Mouse (Mus musculus) midbrain, embryonic 12.5 days (tissue): Measurements from ENCODE around the gene Trim7. TPM values are rescaled to one million over a fixed set of nuclear protein-coding genes. Genes with fewer than 3 reads are reported as not detected.

Experiments used
- ATAC-seq: fragments of 200-750 bp; cut with Nextera tagmentation; 2 replicates; pipeline ENCODE4 v1.8.0; 2017; ENCODE audit warnings: low read depth, moderate TSS enrichment, moderate library complexity; ENCODE audit not compliant: low FRiP score
- H3K27ac ChIP-seq: fragments of 300-500 bp; sonication (generic); replicated peaks from 2 replicates; pipeline ENCODE4 v1.5.1; 2016; ENCODE audit warnings: mild to moderate bottlenecking
- H3K27me3 ChIP-seq: fragments of 300-500 bp; sonication (generic); 2 replicates; pipeline ENCODE4 v1.6.1; 2016; ENCODE audit warnings: mild to moderate bottlenecking
- H3K36me3 ChIP-seq: fragments of 300-500 bp; sonication (generic); 2 replicates; pipeline ENCODE4 v1.6.1; 2016
- H3K4me1 ChIP-seq: fragments of 300-500 bp; sonication (generic); 2 replicates; pipeline ENCODE4 v1.6.1; 2016
- H3K4me2 ChIP-seq: fragments of 300-500 bp; sonication (generic); replicated peaks from 2 replicates; pipeline ENCODE4 v1.6.1; 2016; ENCODE audit warnings: mild to moderate bottlenecking, moderate library complexity
- H3K4me3 ChIP-seq: fragments of 300-500 bp; sonication (generic); 2 replicates; pipeline ENCODE4 v1.5.1; 2016; ENCODE audit warnings: mild to moderate bottlenecking
- H3K9ac ChIP-seq: fragments of 300-500 bp; sonication (generic); replicated peaks from 2 replicates; pipeline ENCODE4 v1.6.1; 2016; ENCODE audit warnings: mild to moderate bottlenecking, moderate library complexity
- H3K9me3 ChIP-seq: fragments of 300-500 bp; sonication (generic); 2 replicates; pipeline ENCODE4 v1.6.1; 2016; ENCODE audit warnings: mild to moderate bottlenecking
- WGBS: fragments of 180-500 bp; shearing (Covaris S2); methylation state at CpG from one replicate; pipeline ENCODE4 v1.1.7; 2016; 5-methylcytosine and 5-hydroxymethylcytosine counted together
- polyA plus RNA-seq: library from polyadenylated mRNA; unstranded; fragments of >200 nt; fragmentation: Nextera tagmentation; extraction: Ambion mirVana; gene quantifications from 2 replicates; pipeline ENCODE4 v1.2.1, GENCODE M21; 2016

Trim7 gene
- polyA plus RNA-seq, 1 experiment from 2014 or later: 1.4 TPM

GRCm38 (mm10) chr11:48833078-48833730 lies 7.3 kb downstream of the Trim7 start:
- Histone ChIP-seq H3K9ac (no peak overlapping the region), H3K36me3 (no peaks in the 10 kb centered on the region), H3K4me3 (peak overlapping the region; percentile 55), H3K4me2 (peak overlapping the region; percentile 58), H3K9me3 (no peaks in the 10 kb centered on the region), H3K4me1 (peaks cover 5% of the 10 kb centered on the region; the same call in 1 of the 2 replicates), H3K27ac (no peak overlapping the region), H3K27me3 (peaks cover 36% of the 10 kb centered on the region)
- 43% methylated on average over 8 of the region's 9 CpGs for WGBS
- no peak for ATAC-seq

DNA sequence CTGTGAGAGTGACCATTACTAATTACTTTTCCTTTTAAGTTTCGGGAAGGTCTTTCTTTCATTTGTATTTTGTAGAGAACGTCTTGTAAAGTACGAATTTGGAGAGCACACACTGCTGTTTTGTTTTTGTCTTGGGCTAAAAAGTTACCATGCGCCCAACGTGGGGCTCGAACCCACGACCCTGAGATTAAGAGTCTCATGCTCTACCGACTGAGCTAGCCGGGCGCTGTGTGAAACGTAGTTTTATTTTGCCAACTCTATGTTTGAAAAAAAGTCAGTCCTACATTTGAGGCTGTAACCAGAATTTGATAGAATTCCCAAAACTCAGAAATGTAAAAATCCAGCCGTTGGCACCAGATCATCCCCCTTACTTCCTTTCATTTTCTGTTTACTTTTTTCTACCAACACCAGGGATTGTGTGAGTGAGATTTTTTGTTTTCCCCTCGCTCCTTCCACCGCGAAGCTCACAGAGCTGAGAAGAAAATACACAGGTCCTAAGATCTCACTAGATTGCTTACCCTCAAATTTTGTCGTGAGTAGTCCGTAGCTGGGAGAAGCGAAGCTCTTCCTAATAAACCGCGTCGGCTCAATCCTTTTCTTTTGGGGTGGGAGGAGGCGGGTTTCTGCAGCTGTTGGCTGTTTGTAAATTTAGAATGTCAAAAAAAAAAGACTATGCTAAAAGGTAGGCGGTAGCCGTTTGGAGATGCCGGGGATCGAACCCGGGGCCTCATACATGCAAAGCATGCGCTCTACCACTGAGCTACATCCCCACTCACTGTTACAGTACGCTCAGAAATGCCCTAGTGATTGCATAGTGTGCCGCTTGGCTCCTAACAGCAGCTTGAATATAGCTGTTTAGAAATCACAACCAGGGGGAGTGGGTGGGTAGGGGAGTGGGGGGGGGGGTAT lies 8.0 kb downstream of the Trim7 start:
- peaks cover 11% of the 10 kb centered on the region; the same call in 1 of the 2 replicates for H3K4me1 ChIP-seq
- peak; percentile 77 for ATAC-seq
- H3K4me3 ChIP-seq: peak overlapping the region; percentile 55
- WGBS: under 1% methylated on average over 30 of the region's 30 CpGs
- peaks cover 40% of the 10 kb centered on the region for H3K27me3 ChIP-seq
- H3K9ac ChIP-seq: peak overlapping the region; percentile 47; the same call in 1 of the 2 replicates
- H3K9me3 ChIP-seq: no peaks in the 10 kb centered on the region
- H3K27ac ChIP-seq: peak overlapping the region; percentile 56; the same call in 1 of the 2 replicates
- peak overlapping the region; percentile 58 for H3K4me2 ChIP-seq
- H3K36me3 ChIP-seq: no peaks in the 10 kb centered on the region

- no peak overlapping the region for H3K4me3 ChIP-seq
- H3K27me3 ChIP-seq: peaks cover 46% of the 10 kb centered on the region
- no peaks in the 10 kb centered on the region for H3K9me3 ChIP-seq
- H3K36me3 ChIP-seq: no peaks in the 10 kb centered on the region
- H3K4me2 ChIP-seq: no peak overlapping the region
- 71% methylated on average over 6 of the region's 6 CpGs for WGBS
- no peak overlapping the region for H3K27ac ChIP-seq
- ATAC-seq: no peak
- H3K9ac ChIP-seq: no peak overlapping the region
- H3K4me1 ChIP-seq: peaks cover 11% of the 10 kb centered on the region; the same call in 1 of the 2 replicates
These were observed 10.0 kb downstream of the Trim7 start for GRCm38 (mm10) chr11:48835923-48836322.

DNA sequence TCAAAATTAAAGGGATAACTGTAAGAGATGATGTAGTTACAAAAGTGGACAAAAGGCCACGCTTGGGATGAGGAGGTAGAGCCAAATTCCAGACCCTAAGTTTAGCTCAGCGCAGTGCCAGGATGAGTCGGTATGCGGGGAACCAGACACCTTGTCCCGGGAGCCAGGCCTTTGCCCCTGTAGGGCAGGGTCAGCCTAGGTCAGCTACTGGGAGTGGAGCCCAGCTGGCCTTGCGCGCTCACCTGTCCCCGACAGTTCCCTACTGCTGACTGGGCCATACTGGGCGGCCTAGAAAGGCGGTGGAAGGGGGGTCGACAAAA lies 11.0 kb downstream of the Trim7 start:
- peak; percentile 11 for ATAC-seq
- Histone ChIP-seq H3K4me3 (peak overlapping the region; percentile 81), H3K27ac (no peak overlapping the region), H3K9me3 (no peaks in the 10 kb centered on the region), H3K4me2 (peak overlapping the region; percentile 74), H3K36me3 (no peaks in the 10 kb centered on the region), H3K9ac (peak overlapping the region; percentile 69), H3K27me3 (peaks cover 46% of the 10 kb centered on the region), H3K4me1 (peaks cover 11% of the 10 kb centered on the region; the same call in 1 of the 2 replicates)
- 10% methylated on average over 11 of the region's 11 CpGs for WGBS

DNA sequence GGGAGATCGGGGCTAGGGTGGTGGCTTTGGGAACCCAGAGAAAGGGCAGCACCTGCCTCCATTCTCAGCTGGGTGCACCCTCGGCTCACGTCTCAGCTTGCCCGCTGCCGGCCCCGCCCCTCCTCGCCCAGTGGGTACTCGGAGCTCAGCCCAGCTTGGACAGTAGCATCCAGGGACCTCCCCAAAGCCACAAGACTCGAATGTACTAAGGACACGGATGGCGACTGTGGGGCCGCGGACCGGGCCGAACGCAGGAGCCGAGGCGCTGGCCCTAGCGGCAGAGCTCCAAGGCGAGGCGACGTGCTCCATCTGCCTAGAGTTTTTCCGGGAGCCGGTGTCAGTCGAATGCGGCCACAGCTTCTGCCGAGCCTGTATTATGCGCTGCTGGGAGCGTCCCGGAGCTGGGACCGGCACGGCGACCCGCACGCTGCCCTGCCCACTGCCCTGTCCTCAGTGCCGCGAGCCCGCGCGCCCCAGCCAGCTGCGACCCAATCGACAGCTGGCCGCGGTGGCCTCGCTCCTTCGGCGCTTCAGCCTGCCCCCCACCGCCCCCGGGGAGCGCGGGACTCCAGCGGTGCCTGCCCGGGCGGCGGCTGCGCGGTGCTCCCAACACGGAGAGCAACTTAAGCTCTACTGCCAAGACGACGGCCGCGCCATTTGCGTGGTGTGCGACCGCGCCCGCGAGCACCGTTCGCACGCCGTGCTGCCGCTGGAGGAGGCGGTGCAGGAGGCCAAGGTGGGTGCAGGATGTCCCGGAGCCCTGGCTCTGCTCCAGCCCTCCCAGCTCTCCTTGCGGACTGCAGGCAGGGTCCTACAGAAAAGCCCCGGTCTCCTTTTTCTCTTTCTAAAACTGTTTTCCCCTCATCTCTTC lies 11.6 kb downstream of the Trim7 start:
- Histone ChIP-seq H3K9me3 (no peaks in the 10 kb centered on the region), H3K36me3 (no peaks in the 10 kb centered on the region), H3K4me3 (peak overlapping the region; percentile 81), H3K4me1 (peaks cover 11% of the 10 kb centered on the region; the same call in 1 of the 2 replicates), H3K27me3 (peaks cover 51% of the 10 kb centered on the region), H3K9ac (peak overlapping the region; percentile 69), H3K4me2 (peak overlapping the region; percentile 74), H3K27ac (peak overlapping the region; percentile 26; the same call in 1 of the 2 replicates)
- ATAC-seq: peak; percentile 44
- under 1% methylated on average over 74 of the region's 77 CpGs for WGBS

DNA sequence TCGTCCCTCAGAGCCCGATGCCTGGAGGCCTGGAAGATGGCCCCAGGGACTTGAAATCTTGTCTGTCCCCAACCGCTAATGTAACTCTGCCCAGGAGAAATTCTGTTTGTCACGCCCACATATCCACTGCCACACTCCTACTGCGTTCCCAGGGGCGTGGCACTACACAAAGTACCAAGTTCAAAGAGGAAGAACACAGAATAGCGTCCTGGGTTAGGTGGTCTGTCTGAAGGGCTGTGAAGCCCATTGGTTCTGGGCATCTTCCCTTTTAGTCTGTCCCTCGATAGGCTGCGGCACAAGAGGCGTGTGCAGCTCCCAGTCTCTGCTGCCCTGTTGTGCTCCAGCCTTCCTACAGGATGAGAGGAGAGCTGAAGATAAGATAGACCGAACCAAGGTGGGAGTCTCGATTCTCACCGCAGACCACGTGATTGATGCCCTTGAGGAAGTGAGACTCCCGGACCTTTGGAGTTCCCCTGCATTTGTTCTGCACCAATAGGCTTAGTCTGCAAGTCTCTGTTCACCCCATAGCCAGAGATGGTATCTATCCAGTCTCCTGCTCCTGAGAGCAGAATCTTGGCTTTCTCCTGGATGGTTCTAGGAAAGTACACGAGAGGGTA lies 12.3 kb downstream of the Trim7 start:
- H3K4me1 ChIP-seq: peaks cover 11% of the 10 kb centered on the region; the same call in 1 of the 2 replicates
- peaks cover 59% of the 10 kb centered on the region for H3K27me3 ChIP-seq
- H3K9me3 ChIP-seq: no peaks in the 10 kb centered on the region
- peak overlapping the region; percentile 74 for H3K4me2 ChIP-seq
- ATAC-seq: 0 out of 2 replicates have a peak, but pooled peaks have one; percentile 9
- no peaks in the 10 kb centered on the region for H3K36me3 ChIP-seq
- peak overlapping the region; percentile 69 for H3K9ac ChIP-seq
- H3K27ac ChIP-seq: no peak overlapping the region
- WGBS: 3% methylated on average over 16 of the region's 16 CpGs
- peak overlapping the region; percentile 81 for H3K4me3 ChIP-seq

- 73% methylated on average over 10 of the region's 10 CpGs for WGBS
- Histone ChIP-seq H3K27ac (no peak overlapping the region), H3K4me2 (peak overlapping the region; percentile 74), H3K4me3 (no peak overlapping the region), H3K27me3 (peaks cover 59% of the 10 kb centered on the region), H3K9ac (no peak overlapping the region), H3K9me3 (no peaks in the 10 kb centered on the region), H3K36me3 (no peaks in the 10 kb centered on the region), H3K4me1 (peaks cover 11% of the 10 kb centered on the region; the same call in 1 of the 2 replicates)
- ATAC-seq: no peak
These were observed 13.1 kb downstream of the Trim7 start for GRCm38 (mm10) chr11:48838879-48839680.

DNA sequence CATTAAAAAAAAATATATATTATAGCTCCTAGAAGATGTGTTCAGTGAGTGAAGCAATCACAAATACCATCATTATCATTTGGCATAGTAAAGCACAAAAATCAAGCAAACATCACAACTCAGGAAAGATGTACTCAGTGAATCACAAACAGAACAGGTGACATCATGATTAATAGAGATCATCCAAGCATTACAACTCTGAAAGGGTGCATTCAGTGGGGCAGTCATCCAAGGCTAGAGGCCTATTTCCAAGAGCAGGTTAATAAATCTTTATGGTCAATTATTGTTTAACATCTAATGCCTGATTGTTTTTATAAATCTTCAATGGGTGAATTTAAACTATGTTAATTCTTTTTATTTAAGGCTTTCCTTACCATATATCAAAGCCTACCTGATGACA lies 14.9 kb downstream of the Trim7 start:
- Histone ChIP-seq H3K4me3 (no peak overlapping the region), H3K4me1 (peaks cover 11% of the 10 kb centered on the region; the same call in 1 of the 2 replicates), H3K27me3 (peaks cover 60% of the 10 kb centered on the region), H3K4me2 (no peak overlapping the region), H3K9ac (no peak overlapping the region), H3K36me3 (no peaks in the 10 kb centered on the region), H3K27ac (no peak overlapping the region), H3K9me3 (no peaks in the 10 kb centered on the region)
- ATAC-seq: no peak

GRCm38 (mm10) chr11:48841213-48841612 lies 15.3 kb downstream of the Trim7 start:
- no peak overlapping the region for H3K27ac ChIP-seq
- H3K9ac ChIP-seq: no peak overlapping the region

DNA sequence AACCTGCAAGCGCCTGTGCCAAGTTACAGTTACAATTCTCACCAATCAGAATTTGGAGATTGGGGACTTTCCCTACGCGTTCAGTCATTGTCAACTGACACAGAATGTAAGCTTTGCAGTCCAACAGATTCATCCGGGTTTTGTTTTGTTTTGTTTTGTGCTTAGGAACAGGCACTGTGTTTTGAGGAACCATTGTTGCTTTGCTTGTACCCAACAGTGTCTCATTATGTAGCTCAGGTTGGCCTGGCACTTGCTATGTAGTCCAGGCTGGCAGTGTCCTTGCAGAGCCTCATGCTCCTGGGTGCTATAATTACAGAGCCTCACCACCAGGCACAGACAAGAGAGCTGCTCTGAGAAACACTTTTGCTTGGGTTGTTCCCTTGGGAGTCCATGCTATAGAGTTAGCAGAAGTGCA lies 16.4 kb downstream of the Trim7 start:
- no peak for ATAC-seq
- 81% methylated on average over 4 of the region's 4 CpGs for WGBS
- H3K27me3 ChIP-seq: peaks cover 47% of the 10 kb centered on the region

More at GRCm38 (mm10) chr11:48841213-48841612, 15.3 kb downstream of the Trim7 start:
- WGBS: 91% methylated on average over 5 of the region's 5 CpGs
- no peaks in the 10 kb centered on the region for H3K9me3 ChIP-seq
- no peak for ATAC-seq
- H3K36me3 ChIP-seq: no peaks in the 10 kb centered on the region
- peaks cover 11% of the 10 kb centered on the region; the same call in 1 of the 2 replicates for H3K4me1 ChIP-seq
- H3K4me3 ChIP-seq: no peak overlapping the region
- no peak overlapping the region for H3K4me2 ChIP-seq
- peaks cover 57% of the 10 kb centered on the region for H3K27me3 ChIP-seq

More for the DNA sequence above, 16.4 kb downstream of the Trim7 start:
- Histone ChIP-seq H3K4me2 (no peak overlapping the region), H3K4me3 (no peak overlapping the region), H3K9ac (no peak overlapping the region), H3K9me3 (no peaks in the 10 kb centered on the region), H3K36me3 (no peaks in the 10 kb centered on the region), H3K27ac (no peak overlapping the region), H3K4me1 (peaks cover 8% of the 10 kb centered on the region; the same call in 1 of the 2 replicates)
